Comparison of ENCODE assay signal across 10 mouse cellular contexts in genomic region chr7:30281522-30281921, GRCm38 (mm10). TPM values are rescaled to one million over a fixed set of nuclear protein-coding genes. Genes with fewer than 3 reads are reported as not detected.
A peak's percentile ranks its signal among the peaks of the same experiment; 100 is the strongest.
DNase-seq lines count a peak whose midpoint lies in the region; ATAC-seq lines count a peak whose summit lies in the region.
"Had no signal": no experiment of that assay in that cellular context is flagged by ENCODE, and none has a peak within 500 bp of the region (broad histone marks: within the 10 kb centered on the region; RNA-seq: fewer than 3 reads in every experiment).

No protein-coding gene starts in this region.

- 79% methylated on average over 4 of the region's 4 CpGs for WGBS in heart, embryonic 16.5 days
- 89% methylated on average over 4 of the region's 4 CpGs for WGBS in midbrain, embryonic 10.5 days
- WGBS in midbrain, embryonic 11.5 days = 81% methylated on average over 4 of the region's 4 CpGs
- WGBS in hindbrain, embryonic 15.5 days = 80% methylated on average over 4 of the region's 4 CpGs

- no peaks in the 10 kb centered on the region for H3K36me3 ChIP-seq in heart, embryonic 16.5 days (ENCODE audit: control insufficient read depth, insufficient read depth)
- H3K36me3 ChIP-seq in midbrain, embryonic 10.5 days = no peaks in the 10 kb centered on the region
- no peaks in the 10 kb centered on the region for H3K36me3 ChIP-seq in midbrain, embryonic 11.5 days (ENCODE audit: control insufficient read depth, insufficient read depth, low read length)
- H3K36me3 ChIP-seq in hindbrain, embryonic 15.5 days = no peaks in the 10 kb centered on the region

- H3K9me3 ChIP-seq in heart, embryonic 16.5 days (replicated peaks; ENCODE audit: control insufficient read depth, low read length) = no peaks in the 10 kb centered on the region
- H3K9me3 ChIP-seq in midbrain, embryonic 10.5 days (replicated peaks) = no peaks in the 10 kb centered on the region
- H3K9me3 ChIP-seq in midbrain, embryonic 11.5 days (ENCODE audit: control insufficient read depth, low read length) = no peaks in the 10 kb centered on the region
- no peaks in the 10 kb centered on the region for H3K9me3 ChIP-seq in hindbrain, embryonic 15.5 days

- DNase-seq in heart, adult 18-20 months = no peak
- DNase-seq in midbrain, embryonic 10.5 days (ENCODE audit: low spot score) = no peak
- no peak for DNase-seq in midbrain, embryonic 11.5 days (ENCODE audit: low spot score, missing footprints)
- DNase-seq in spleen, postnatal 36 days (ENCODE audit: low spot score in 2 of 2) = no peak
- no peak for DNase-seq in right cerebral cortex, postnatal 14 days

- no peak overlapping the region for H3K4me3 ChIP-seq in heart, embryonic 16.5 days (ENCODE audit: low read length)
- H3K4me3 ChIP-seq in midbrain, embryonic 10.5 days = peak overlapping the region; percentile 80; the same call in 1 of the 2 replicates
- H3K4me3 ChIP-seq in midbrain, embryonic 11.5 days (ENCODE audit: low read depth, low read length) = no peak overlapping the region
- peak overlapping the region; percentile 54 for H3K4me3 ChIP-seq in hindbrain, embryonic 15.5 days

- H3K4me1 ChIP-seq in heart, embryonic 16.5 days (ENCODE audit: control insufficient read depth, insufficient read depth, low read length) = peaks cover 12% of the 10 kb centered on the region
- peaks cover 22% of the 10 kb centered on the region for H3K4me1 ChIP-seq in midbrain, embryonic 10.5 days
- H3K4me1 ChIP-seq in midbrain, embryonic 11.5 days (ENCODE audit: control insufficient read depth, insufficient read depth, low read length) = peaks cover 11% of the 10 kb centered on the region
- H3K4me1 ChIP-seq in hindbrain, embryonic 15.5 days (replicated peaks) = peaks cover 14% of the 10 kb centered on the region

- no peak overlapping the region; the same call in 1 of the 2 replicates for H3K4me2 ChIP-seq in heart, embryonic 16.5 days (ENCODE audit: low read depth, low read length)
- no peak overlapping the region; the same call in 1 of the 2 replicates for H3K4me2 ChIP-seq in midbrain, embryonic 11.5 days
- H3K4me2 ChIP-seq in hindbrain, embryonic 15.5 days = peak overlapping the region; percentile 89

- H3K27me3 ChIP-seq in heart, embryonic 16.5 days (ENCODE audit: control insufficient read depth, insufficient read depth, low read length) = no peaks in the 10 kb centered on the region
- no peaks in the 10 kb centered on the region for H3K27me3 ChIP-seq in midbrain, embryonic 10.5 days (ENCODE audit: low read depth, poor library complexity, severe bottlenecking)
- H3K27me3 ChIP-seq in midbrain, embryonic 11.5 days (ENCODE audit: control insufficient read depth, insufficient read depth, low read length) = no peaks in the 10 kb centered on the region
- H3K27me3 ChIP-seq in hindbrain, embryonic 15.5 days = no peaks in the 10 kb centered on the region
- H3K27me3 ChIP-seq: Patski had no signal

- no peak overlapping the region for H3K9ac ChIP-seq in heart, embryonic 16.5 days (ENCODE audit: low read length)
- no peak overlapping the region for H3K9ac ChIP-seq in midbrain, embryonic 11.5 days (ENCODE audit: low read length)
- H3K9ac ChIP-seq in hindbrain, embryonic 15.5 days = no peak overlapping the region

- ATAC-seq in heart, embryonic 16.5 days (replicated peaks; ENCODE audit: extremely low read depth, insufficient read depth, low FRiP score) = no peak
- no peak for ATAC-seq in midbrain, embryonic 11.5 days (ENCODE audit: low FRiP score)
- no peak for ATAC-seq in hindbrain, embryonic 15.5 days (ENCODE audit: low FRiP score, low read depth)

- H3K27ac ChIP-seq in heart, embryonic 16.5 days (ENCODE audit: low read length) = peak overlapping the region; percentile 96; the same call in 1 of the 2 replicates
- H3K27ac ChIP-seq in midbrain, embryonic 10.5 days (replicated peaks) = no peak overlapping the region
- H3K27ac ChIP-seq in midbrain, embryonic 11.5 days (ENCODE audit: low read depth, low read length) = no peak overlapping the region
- peak overlapping the region; percentile 96 for H3K27ac ChIP-seq in hindbrain, embryonic 15.5 days (replicated peaks)

RNA-seq across cellular contexts. Expression of gene Wdr62, which starts 1.3 kb away (rescaled TPM):
- 6.9 and 8.1 TPM in 2 replicates for polyA plus RNA-seq in heart, embryonic 16.5 days (2015; fragmentation: Nextera tagmentation; extraction: Ambion mirVana)
- total RNA-seq in heart, adult 18-20 months (2021) = under 1 TPM; 0.57 to 0.80 TPM
- polyA plus RNA-seq in midbrain, embryonic 10.5 days (2016; fragmentation: Nextera tagmentation; extraction: Ambion mirVana) = 18.0 and 21.6 TPM in 2 replicates
- polyA plus RNA-seq in midbrain, embryonic 11.5 days (2014; fragmentation: Nextera tagmentation; extraction: Ambion mirVana) = 11.3 and 11.5 TPM in 2 replicates
- 4.0 and 5.3 TPM in 2 replicates for polyA plus RNA-seq in hindbrain, embryonic 15.5 days (2015; fragmentation: Nextera tagmentation; extraction: Ambion mirVana)

RNA-seq across cellular contexts. Expression of gene Thap8, which starts 1.6 kb away (rescaled TPM):
- polyA plus RNA-seq in heart, embryonic 16.5 days (2015; fragmentation: Nextera tagmentation; extraction: Ambion mirVana) = 0.29 and 0.47 TPM in 2 replicates
- not detected for total RNA-seq in heart, adult 18-20 months (2021)
- 0.32 and 0.55 TPM in 2 replicates for polyA plus RNA-seq in midbrain, embryonic 10.5 days (2016; fragmentation: Nextera tagmentation; extraction: Ambion mirVana)
- polyA plus RNA-seq in midbrain, embryonic 11.5 days (2014; fragmentation: Nextera tagmentation; extraction: Ambion mirVana) = 0.19 and 0.28 TPM in 2 replicates
- 0.52 and 0.88 TPM in 2 replicates for polyA plus RNA-seq in hindbrain, embryonic 15.5 days (2015; fragmentation: Nextera tagmentation; extraction: Ambion mirVana)
- total RNA-seq: liver, adult 2 months had no signal
- polyA plus RNA-seq: liver, adult 2 months had no signal

RNA-seq across cellular contexts. Expression of gene Clip3, which starts 10.0 kb away (rescaled TPM):
- 7.0 and 8.0 TPM in 2 replicates for polyA plus RNA-seq in heart, embryonic 16.5 days (2015; fragmentation: Nextera tagmentation; extraction: Ambion mirVana)
- total RNA-seq in heart, adult 18-20 months (2021) = 1 to 10 TPM; 5.7 TPM
- 54.9 and 76.3 TPM in 2 replicates for polyA plus RNA-seq in midbrain, embryonic 10.5 days (2016; fragmentation: Nextera tagmentation; extraction: Ambion mirVana)
- polyA plus RNA-seq in midbrain, embryonic 11.5 days (2014; fragmentation: Nextera tagmentation; extraction: Ambion mirVana) = 66.6 and 92.0 TPM in 2 replicates
- polyA plus RNA-seq in hindbrain, embryonic 15.5 days (2015; fragmentation: Nextera tagmentation; extraction: Ambion mirVana) = 88.4 and 120 TPM in 2 replicates
- total RNA-seq: granulocyte monocyte progenitor cell, adult 5-6 weeks had no signal

RNA-seq across cellular contexts. Expression of gene Alkbh6, which starts 27.0 kb away (rescaled TPM):
- 62.0 and 67.1 TPM in 2 replicates for polyA plus RNA-seq in heart, embryonic 16.5 days (2015; fragmentation: Nextera tagmentation; extraction: Ambion mirVana)
- 10 to 100 TPM; 26.2 to 27.8 TPM for total RNA-seq in heart, adult 18-20 months (2021)
- polyA plus RNA-seq in midbrain, embryonic 10.5 days (2016; fragmentation: Nextera tagmentation; extraction: Ambion mirVana) = 95.4 and 96.9 TPM in 2 replicates
- polyA plus RNA-seq in midbrain, embryonic 11.5 days (2014; fragmentation: Nextera tagmentation; extraction: Ambion mirVana) = 84.3 and 86.0 TPM in 2 replicates
- polyA plus RNA-seq in hindbrain, embryonic 15.5 days (2015; fragmentation: Nextera tagmentation; extraction: Ambion mirVana) = 121 and 135 TPM in 2 replicates

RNA-seq across cellular contexts. Expression of gene Syne4, which starts 33.1 kb away (rescaled TPM):
- 9.2 and 10.0 TPM in 2 replicates for polyA plus RNA-seq in heart, embryonic 16.5 days (2015; fragmentation: Nextera tagmentation; extraction: Ambion mirVana)
- total RNA-seq in heart, adult 18-20 months (2021) = 1 to 10 TPM in 1 of 2 experiments, under 1 TPM in 1; 0.72 to 2.0 TPM
- polyA plus RNA-seq in midbrain, embryonic 10.5 days (2016; fragmentation: Nextera tagmentation; extraction: Ambion mirVana) = 13.7 and 14.8 TPM in 2 replicates
- polyA plus RNA-seq in midbrain, embryonic 11.5 days (2014; fragmentation: Nextera tagmentation; extraction: Ambion mirVana) = 8.2 and 8.4 TPM in 2 replicates
- polyA plus RNA-seq in hindbrain, embryonic 15.5 days (2015; fragmentation: Nextera tagmentation; extraction: Ambion mirVana) = 17.1 and 19.1 TPM in 2 replicates

Comparison
In these comparisons a context has a peak if more than half of its experiments do, and no peak if none do; other contexts are left out.
1. H3K4me3 ChIP-seq: peak in midbrain, embryonic 10.5 days (single experiment) and hindbrain, embryonic 15.5 days (single experiment); none in heart, embryonic 16.5 days (single experiment) and midbrain, embryonic 11.5 days (single experiment).
2. H3K27ac ChIP-seq: peak in heart, embryonic 16.5 days (single experiment) and hindbrain, embryonic 15.5 days (single experiment); none in midbrain, embryonic 10.5 days (single experiment) and midbrain, embryonic 11.5 days (single experiment).